Mouse (Mus musculus) heart, embryonic 16.5 days (tissue): Measurements from ENCODE around the gene Mcoln3. TPM values are rescaled to one million over a fixed set of nuclear protein-coding genes. Genes with fewer than 3 reads are reported as not detected.

Experiments
- ATAC-seq: fragments of 200-750 bp; cut with Nextera tagmentation; replicated peaks from 2 replicates; pipeline ENCODE4 v1.8.0; 2017; ENCODE audit warnings: moderate number of reproducible peaks; ENCODE audit not compliant: insufficient read depth, low FRiP score; ENCODE audit errors: extremely low read depth
- H3K27ac ChIP-seq: fragments of 300-500 bp; sonication (generic); 2 replicates; pipeline ENCODE4 v1.5.1; 2014; ENCODE audit warnings: mild to moderate bottlenecking, low read length, control low read depth, moderate library complexity
- H3K27me3 ChIP-seq: fragments of 300-500 bp; sonication (generic); 2 replicates; pipeline ENCODE4 v1.6.1; 2014; ENCODE audit warnings: low read length, mixed read lengths; ENCODE audit not compliant: control insufficient read depth, insufficient read depth
- H3K36me3 ChIP-seq: fragments of 300-500 bp; sonication (generic); 2 replicates; pipeline ENCODE4 v1.6.1; 2014; ENCODE audit not compliant: control insufficient read depth, insufficient read depth
- H3K4me1 ChIP-seq: fragments of 300-500 bp; sonication (generic); 2 replicates; pipeline ENCODE4 v1.6.1; 2014; ENCODE audit warnings: low read length, mixed read lengths; ENCODE audit not compliant: control insufficient read depth, insufficient read depth
- H3K4me2 ChIP-seq: fragments of 300-500 bp; sonication (generic); 2 replicates; pipeline ENCODE4 v1.6.1; 2014; ENCODE audit warnings: low read depth, mild to moderate bottlenecking, control low read depth, low read length
- H3K4me3 ChIP-seq: fragments of 300-500 bp; sonication (generic); 2 replicates; pipeline ENCODE4 v1.5.1; 2014; ENCODE audit warnings: mild to moderate bottlenecking, control low read depth, low read length
- H3K9ac ChIP-seq: fragments of 300-500 bp; sonication (generic); 2 replicates; pipeline ENCODE4 v1.6.1; 2014; ENCODE audit warnings: low read length, control low read depth
- H3K9me3 ChIP-seq: fragments of 300-500 bp; sonication (generic); replicated peaks from 2 replicates; pipeline ENCODE4 v1.6.1; 2016; ENCODE audit warnings: low read length; ENCODE audit not compliant: control insufficient read depth
- WGBS: fragments of 180-500 bp; shearing (Covaris S2); extraction: QIAGEN DNeasy Blood & Tissue Kit; methylation state at CpG from one replicate; pipeline ENCODE4 v1.1.7; 2014; 5-methylcytosine and 5-hydroxymethylcytosine counted together
- polyA plus RNA-seq: library from polyadenylated mRNA; unstranded; fragments of >200 nt; fragmentation: Nextera tagmentation; extraction: Ambion mirVana; gene quantifications from 2 replicates; pipeline ENCODE4 v1.2.1, GENCODE M21; 2015

Gene Mcoln3
- polyA plus RNA-seq, 1 experiment from 2014 or later, result 0.79 TPM

GRCm38 (mm10) chr3:146145501-146145900 is 28.3 kb downstream of the Mcoln3 start:
- ATAC-seq, result no peak
- Histone ChIP-seq H3K9ac (no peak overlapping the region), H3K27me3 (no peaks in the 10 kb centered on the region), H3K27ac (no peak overlapping the region), H3K4me2 (no peak overlapping the region), H3K4me3 (no peak overlapping the region), H3K36me3 (no peaks in the 10 kb centered on the region), H3K9me3 (peaks cover 4% of the 10 kb centered on the region), H3K4me1 (peaks cover 8% of the 10 kb centered on the region)
- WGBS, result 54% methylated on average over 5 of the region's 5 CpGs

- Histone ChIP-seq H3K27me3 (no peaks in the 10 kb centered on the region; the same call in 1 of the 2 replicates), H3K9ac (no peak overlapping the region), H3K4me1 (peaks cover 8% of the 10 kb centered on the region), H3K36me3 (no peaks in the 10 kb centered on the region), H3K9me3 (peaks cover 4% of the 10 kb centered on the region), H3K4me2 (no peak overlapping the region), H3K4me3 (no peak overlapping the region), H3K27ac (no peak overlapping the region)
- WGBS, result 49% methylated on average over 5 of the region's 5 CpGs
- no peak for ATAC-seq
These were observed 28.9 kb downstream of the Mcoln3 start for GRCm38 (mm10) chr3:146146131-146146530.

DNA sequence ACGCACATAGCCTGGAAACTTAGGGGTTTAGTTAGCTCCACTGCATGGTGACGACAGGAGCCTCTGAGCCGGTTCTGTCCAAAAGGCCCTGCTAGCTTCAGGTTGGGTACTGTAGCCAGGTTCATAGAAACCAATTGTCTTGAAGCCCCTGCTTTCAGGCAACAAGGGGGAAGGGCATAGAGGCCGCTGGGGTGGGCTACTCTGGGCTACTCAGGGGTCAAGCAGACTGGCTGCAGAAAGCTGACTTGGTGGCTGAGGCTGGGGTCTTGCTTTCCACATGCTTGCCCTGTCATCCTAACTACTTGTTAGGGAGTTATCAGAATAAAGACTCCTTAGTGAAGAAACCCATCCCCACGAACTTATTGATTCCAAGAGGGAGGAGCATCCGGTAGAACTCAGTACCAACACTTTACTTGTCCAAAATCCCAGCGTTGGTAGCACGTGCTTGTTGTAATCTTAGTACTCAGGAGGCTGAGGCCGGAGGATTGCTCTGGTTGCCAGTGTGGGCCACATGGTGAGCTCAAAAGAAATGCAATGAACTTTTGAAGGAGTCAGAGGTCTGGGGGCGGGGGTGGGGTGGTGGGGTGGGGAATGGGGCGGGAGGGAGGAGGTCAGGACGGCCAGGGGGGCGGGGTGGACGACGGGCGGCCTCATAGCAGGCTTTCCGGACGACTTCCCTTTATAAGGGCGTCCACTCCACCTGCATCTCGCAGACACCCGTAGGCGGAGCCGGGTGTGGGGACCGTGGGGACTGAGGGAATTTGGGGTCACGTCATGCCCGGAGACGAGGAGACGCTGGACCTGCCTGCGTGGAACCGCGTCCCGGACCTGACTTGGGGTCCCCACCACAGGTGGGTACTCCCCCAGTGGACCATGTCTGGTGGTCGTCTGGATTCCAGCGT is 32.2 kb downstream of the Mcoln3 start, which contains the start of gene Mcoln2:
Mcoln2 (plus strand) TSS at position 678 of the 902 bp plus-strand sequence.
- Histone ChIP-seq H3K36me3 (no peaks in the 10 kb centered on the region), H3K9ac (peak within 1 kb of the TSS; percentile 66), H3K4me2 (peak within 1 kb of the TSS; percentile 97), H3K27ac (peak within 1 kb of the TSS; percentile 17; the same call in 1 of the 2 replicates), H3K27me3 (peaks cover 8% of the 10 kb centered on the region), H3K9me3 (peaks cover 4% of the 10 kb centered on the region), H3K4me1 (peaks cover 13% of the 10 kb centered on the region), H3K4me3 (peak within 1 kb of the TSS; percentile 62)
- WGBS, result 16% methylated on average over 32 of the region's 34 CpGs
- no peak; the same call in 1 of the 2 replicates for ATAC-seq

DNA sequence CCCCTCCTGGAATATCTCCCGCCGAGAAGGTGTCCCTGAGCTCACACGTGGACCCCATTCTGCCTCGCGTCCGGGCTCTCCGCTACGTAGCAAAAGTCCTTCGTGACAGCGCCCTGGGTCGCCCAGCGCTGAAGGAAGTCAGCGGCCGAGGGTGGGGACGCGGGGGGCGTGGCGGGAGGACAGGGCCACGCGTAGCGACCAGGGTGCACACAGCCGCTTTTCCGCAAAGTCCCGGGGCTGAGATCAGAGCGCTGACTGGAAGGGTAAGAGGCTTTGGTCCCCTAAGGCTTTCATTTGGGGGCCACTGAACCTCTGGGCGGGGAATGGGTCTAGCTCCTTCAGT is 32.8 kb downstream of the Mcoln3 start:
- H3K4me1 ChIP-seq, result peaks cover 13% of the 10 kb centered on the region
- peak; percentile 50 for ATAC-seq
- peaks cover 8% of the 10 kb centered on the region for H3K27me3 ChIP-seq

GRCm38 (mm10) chr3:146150560-146150959 is 33.3 kb downstream of the Mcoln3 start:
- Histone ChIP-seq H3K4me1 (peaks cover 13% of the 10 kb centered on the region), H3K4me2 (peak overlapping the region; percentile 97), H3K4me3 (peak overlapping the region; percentile 62), H3K27ac (peak overlapping the region; percentile 17; the same call in 1 of the 2 replicates), H3K9me3 (no peaks in the 10 kb centered on the region), H3K9ac (peak overlapping the region; percentile 66; the same call in 1 of the 2 replicates), H3K27me3 (peaks cover 8% of the 10 kb centered on the region), H3K36me3 (no peaks in the 10 kb centered on the region)
- ATAC-seq, result peak; percentile 34
- WGBS, result 26% methylated on average over 11 of the region's 11 CpGs

More for the DNA sequence above, 32.8 kb downstream of the Mcoln3 start:
- Histone ChIP-seq H3K9me3 (peaks cover 4% of the 10 kb centered on the region), H3K9ac (peak overlapping the region; percentile 66), H3K4me2 (peak overlapping the region; percentile 97), H3K27ac (peak overlapping the region; percentile 17; the same call in 1 of the 2 replicates), H3K36me3 (no peaks in the 10 kb centered on the region), H3K4me3 (peak overlapping the region; percentile 62)
- WGBS, result under 1% methylated on average over 26 of the region's 26 CpGs

GRCm38 (mm10) chr3:146151328-146151727 is 34.1 kb downstream of the Mcoln3 start:
- ATAC-seq, result no peak
- H3K36me3 ChIP-seq, result no peaks in the 10 kb centered on the region
- peaks cover 13% of the 10 kb centered on the region for H3K4me1 ChIP-seq
- H3K9ac ChIP-seq, result no peak overlapping the region
- no peak overlapping the region for H3K4me2 ChIP-seq
- peaks cover 8% of the 10 kb centered on the region for H3K27me3 ChIP-seq
- no peaks in the 10 kb centered on the region for H3K9me3 ChIP-seq
- H3K4me3 ChIP-seq, result no peak overlapping the region
- H3K27ac ChIP-seq, result no peak overlapping the region
- WGBS, result 93% methylated on average over 10 of the region's 10 CpGs

DNA sequence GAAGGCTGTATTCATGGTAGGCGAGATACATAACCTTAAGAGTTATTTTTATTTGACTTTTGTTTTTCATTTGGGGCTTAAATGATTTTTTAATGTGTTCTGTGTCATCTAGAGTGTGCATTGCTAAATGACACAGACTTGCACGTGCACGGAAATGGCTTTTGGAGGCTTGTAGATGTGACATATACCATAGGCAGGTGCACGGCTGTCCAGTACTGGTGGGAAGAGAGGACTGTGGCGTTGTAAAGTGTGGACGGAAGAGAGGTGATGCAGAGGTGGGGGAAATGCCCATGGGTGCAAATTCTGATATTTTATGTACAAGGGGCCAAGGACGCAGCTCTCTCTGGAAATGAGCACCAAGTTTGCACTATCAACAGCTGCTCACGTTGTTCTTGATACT is 34.5 kb downstream of the Mcoln3 start:
- Histone ChIP-seq H3K27me3 (peaks cover 8% of the 10 kb centered on the region), H3K4me2 (no peak overlapping the region), H3K9me3 (no peaks in the 10 kb centered on the region), H3K4me3 (no peak overlapping the region), H3K4me1 (peaks cover 13% of the 10 kb centered on the region), H3K36me3 (no peaks in the 10 kb centered on the region), H3K9ac (no peak overlapping the region), H3K27ac (no peak overlapping the region)
- no peak for ATAC-seq
- WGBS, result 86% methylated on average over 8 of the region's 8 CpGs

DNA sequence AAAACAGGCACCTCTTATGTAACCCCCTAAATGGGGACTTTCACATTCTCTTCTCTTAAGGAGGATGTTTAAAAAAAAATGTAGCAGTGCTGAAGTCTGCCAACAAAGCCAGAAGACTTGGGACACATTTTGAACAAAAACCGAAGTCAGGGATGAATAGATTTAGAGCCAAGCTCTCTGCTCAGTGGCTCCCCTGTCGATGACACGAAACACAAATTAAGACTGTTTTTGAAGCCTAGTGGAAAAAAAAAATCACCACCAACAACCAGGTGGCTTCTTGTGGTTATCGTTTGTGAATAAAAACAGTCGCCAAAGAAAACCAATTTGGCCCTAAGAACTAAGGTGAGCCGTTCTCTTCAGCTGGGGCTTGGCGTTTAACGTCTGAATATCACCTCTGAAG is 35.1 kb downstream of the Mcoln3 start:
- Histone ChIP-seq H3K27me3 (peaks cover 8% of the 10 kb centered on the region), H3K4me1 (peaks cover 13% of the 10 kb centered on the region), H3K4me3 (no peak overlapping the region), H3K27ac (no peak overlapping the region), H3K4me2 (no peak overlapping the region), H3K36me3 (no peaks in the 10 kb centered on the region), H3K9ac (no peak overlapping the region), H3K9me3 (no peaks in the 10 kb centered on the region)
- no peak for ATAC-seq
- 79% methylated on average over 8 of the region's 8 CpGs for WGBS

- ATAC-seq, result no peak
- H3K36me3 ChIP-seq, result no peaks in the 10 kb centered on the region
- H3K27me3 ChIP-seq, result peaks cover 8% of the 10 kb centered on the region
- H3K4me3 ChIP-seq, result no peak overlapping the region
- H3K9ac ChIP-seq, result no peak overlapping the region
- no peak overlapping the region for H3K4me2 ChIP-seq
- no peaks in the 10 kb centered on the region for H3K9me3 ChIP-seq
- peak overlapping the region; percentile 43; the same call in 1 of the 2 replicates for H3K27ac ChIP-seq
- WGBS, result 77% methylated on average over 2 of the region's 2 CpGs
- peaks cover 13% of the 10 kb centered on the region for H3K4me1 ChIP-seq
These were observed 35.7 kb downstream of the Mcoln3 start for GRCm38 (mm10) chr3:146152913-146153312.
